16 mouse cellular contexts compared by ENCODE assay signal in the genomic region with DNA sequence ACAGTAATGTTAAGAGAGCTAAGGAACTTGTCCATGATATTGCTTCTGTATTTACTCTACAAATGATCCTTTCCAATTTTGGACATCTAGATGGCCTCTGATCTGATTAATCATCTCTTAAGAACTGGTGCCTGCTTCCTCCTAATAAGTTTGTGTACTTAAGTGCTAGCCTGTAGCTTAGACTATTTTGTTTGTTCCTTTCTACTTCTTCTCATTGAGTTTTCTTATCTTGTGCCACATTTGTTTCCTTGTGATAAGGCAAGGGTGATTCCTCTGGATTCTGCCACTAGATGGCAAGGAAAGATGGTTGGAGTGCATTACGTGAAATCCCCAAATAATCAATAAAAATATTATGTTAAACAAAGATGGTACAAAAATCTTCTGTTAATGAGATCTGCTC.
"Had no signal": no experiment of that assay in that cellular context is flagged by ENCODE, and none has a peak within 500 bp of the region (broad histone marks: within the 10 kb centered on the region; RNA-seq: fewer than 3 reads in every experiment).

No protein-coding gene starts in this region.

- H3K27me3 ChIP-seq: liver, embryonic 12.5 days; lung, embryonic 15.5 days; megakaryocyte, embryonic 14.5 days; neural tube, embryonic 12.5 days had no signal

- H3K27ac ChIP-seq: liver, embryonic 12.5 days; liver, embryonic 14.5 days; lung, embryonic 15.5 days; macrophage; neural tube, embryonic 12.5 days had no signal

- H3K36me3 ChIP-seq: liver, embryonic 12.5 days; lung, embryonic 15.5 days; neural tube, embryonic 12.5 days had no signal

- DNase-seq: midbrain, embryonic 14.5 days; right cerebral cortex, adult 18-20 months; right cerebral cortex, postnatal 25 days; right cerebral cortex, postnatal 4 days; spleen, adult 18-20 months; thymus, adult 18-20 months; thymus, postnatal 14 days; thymus, postnatal 36 days had no signal

- H3K9me3 ChIP-seq: liver, embryonic 12.5 days; lung, embryonic 15.5 days; megakaryocyte, embryonic 14.5 days; neural tube, embryonic 12.5 days had no signal

- H3K4me1 ChIP-seq: liver, embryonic 12.5 days; lung, embryonic 15.5 days; megakaryocyte, embryonic 14.5 days; neural tube, embryonic 12.5 days had no signal

- H3K4me2 ChIP-seq: liver, embryonic 12.5 days; lung, embryonic 15.5 days; midbrain, embryonic 11.5 days; neural tube, embryonic 12.5 days had no signal

- H3K9ac ChIP-seq: liver, embryonic 12.5 days; liver, embryonic 14.5 days; lung, embryonic 15.5 days; neural tube, embryonic 12.5 days had no signal

- ATAC-seq: liver, embryonic 12.5 days; midbrain, embryonic 16.5 days had no signal

- H3K4me3 ChIP-seq: liver, embryonic 12.5 days; lung, embryonic 15.5 days; megakaryocyte, embryonic 14.5 days; neural tube, embryonic 12.5 days had no signal
